Mouse (Mus musculus) CH12.LX (cell line): ENCODE results near the gene Ace3. TPM values are rescaled to one million over a fixed set of nuclear protein-coding genes. Genes with fewer than 3 reads are reported as not detected.

Experiments
- DNase-seq: peaks from one replicate; pipeline ENCODE4 v3.0.0-alpha.2; 2013; ENCODE audit errors: extremely low read depth
- H3K27ac ChIP-seq: 2 replicates; pipeline ENCODE4 v1.5.1; 2012; ENCODE audit warnings: low read depth, mild to moderate bottlenecking, control low read depth, moderate library complexity; ENCODE audit not compliant: insufficient read depth
- H3K27me3 ChIP-seq: replicated peaks from 2 replicates; pipeline ENCODE3; 2012; ENCODE audit warnings: inconsistent platforms
- H3K36me3 ChIP-seq, 2 experiments: replicated peaks in 1 of 2; 2 replicates each; pipeline versions ENCODE3 to v1.6.1; 2012; ENCODE audit warnings: inconsistent platforms in 1 of 2, low read length in 1 of 2, mild to moderate bottlenecking in 1 of 2, mixed read lengths in 1 of 2, moderate library complexity in 1 of 2; ENCODE audit not compliant: control insufficient read depth in 1 of 2, insufficient read depth in 1 of 2
- H3K4me1 ChIP-seq, 2 experiments: 2 replicates each; pipeline ENCODE4 v1.6.1; 2012; ENCODE audit warnings: inconsistent platforms in 1 of 2, moderate library complexity in 1 of 2; ENCODE audit not compliant: insufficient read depth in 2 of 2, control insufficient read depth in 1 of 2
- H3K4me2 ChIP-seq: 2 replicates; pipeline ENCODE4 v1.6.1; 2012; ENCODE audit warnings: low read depth, mild to moderate bottlenecking, control low read depth; ENCODE audit not compliant: poor library complexity, insufficient read depth, severe bottlenecking
- H3K4me3 ChIP-seq, 3 experiments: fragments of 150-350 bp in 1 of 3; sonication (generic) in 1 of 3; replicated peaks in 1 of 3; 2 replicates each; pipeline versions ENCODE3 to v1.5.1; 2011 to 2012; ENCODE audit warnings: low read depth in 2 of 3, low read length in 2 of 3, mild to moderate bottlenecking in 2 of 3, moderate library complexity in 2 of 3, control low read depth in 1 of 3, improper control_type of control experiment in 1 of 3, inconsistent platforms in 1 of 3, mixed read lengths in 1 of 3; ENCODE audit not compliant: poor library complexity in 1 of 3
- H3K79me2 ChIP-seq: replicated peaks from 2 replicates; pipeline ENCODE4 v1.6.1; 2012; ENCODE audit warnings: mild to moderate bottlenecking, moderate library complexity; ENCODE audit not compliant: control insufficient read depth, poor library complexity, insufficient read depth, severe bottlenecking; ENCODE audit errors: extremely low read depth
- H3K9ac ChIP-seq: 2 replicates; pipeline ENCODE4 v1.6.1; 2012; ENCODE audit warnings: low read depth, mild to moderate bottlenecking, control low read depth, moderate library complexity; ENCODE audit not compliant: insufficient read depth
- H3K9me3 ChIP-seq: replicated peaks from 2 replicates; pipeline ENCODE3; 2012; ENCODE audit warnings: low read length, inconsistent platforms, mixed read lengths
- CTCF ChIP-seq, 2 experiments: IDR thresholded peaks in 1 of 2; conservative IDR thresholded peaks in 1 of 2; 2 replicates each; pipeline ENCODE4 v1.5.1; 2011 to 2012; ENCODE audit warnings: low read depth in 2 of 2, low read length in 2 of 2, improper control_type of control experiment in 1 of 2, inconsistent platforms in 1 of 2, mild to moderate bottlenecking in 1 of 2, moderate library complexity in 1 of 2
- ELF1 ChIP-seq: IDR thresholded peaks from 2 replicates; pipeline ENCODE4 v1.6.1; 2014; ENCODE audit warnings: low read depth, mild to moderate bottlenecking, inconsistent platforms, low read length, improper control_type of control experiment
- IRF4 ChIP-seq: IDR thresholded peaks from 2 replicates; pipeline ENCODE4 v1.6.1; 2014; ENCODE audit warnings: low read depth, mild to moderate bottlenecking, inconsistent platforms, low read length, improper control_type of control experiment
- JUN ChIP-seq: IDR thresholded peaks from 2 replicates; pipeline ENCODE4 v1.6.1; 2011; ENCODE audit warnings: low read depth, mild to moderate bottlenecking, low read length, improper control_type of control experiment, moderate library complexity; ENCODE audit not compliant: insufficient read depth
- MAFK ChIP-seq: IDR thresholded peaks from 2 replicates; pipeline ENCODE4 v1.6.1; 2011; ENCODE audit warnings: low read length, improper control_type of control experiment; ENCODE audit not compliant: insufficient replicate concordance
- MAX ChIP-seq: IDR thresholded peaks from 2 replicates; pipeline ENCODE4 v1.6.1; 2011; ENCODE audit warnings: low read length, improper control_type of control experiment
- MAZ ChIP-seq: IDR thresholded peaks from 2 replicates; pipeline ENCODE4 v1.6.1; 2012; ENCODE audit warnings: low read depth, mild to moderate bottlenecking, inconsistent platforms, low read length, improper control_type of control experiment, moderate library complexity
- MXI1 ChIP-seq: IDR thresholded peaks from 2 replicates; pipeline ENCODE4 v1.6.1; 2011; ENCODE audit warnings: mild to moderate bottlenecking, low read depth, low read length, improper control_type of control experiment
- NRF1 ChIP-seq: IDR thresholded peaks from 2 replicates; pipeline ENCODE4 v1.6.1; 2014; ENCODE audit warnings: low read depth, mild to moderate bottlenecking, inconsistent platforms, low read length, improper control_type of control experiment, moderate library complexity
- RAD21 ChIP-seq: IDR thresholded peaks from 2 replicates; pipeline ENCODE4 v1.6.1; 2011; ENCODE audit warnings: low read depth, mild to moderate bottlenecking, low read length, improper control_type of control experiment, moderate library complexity
- SIN3A ChIP-seq: IDR thresholded peaks from 2 replicates; pipeline ENCODE4 v1.6.1; 2012; ENCODE audit warnings: low read length, improper control_type of control experiment, inconsistent platforms
- SMC3 ChIP-seq: IDR thresholded peaks from 2 replicates; pipeline ENCODE4 v1.6.1; 2011; ENCODE audit warnings: low read depth, low read length, improper control_type of control experiment
- TBP ChIP-seq: conservative IDR thresholded peaks from 2 replicates; pipeline ENCODE4 v1.6.1; 2011; ENCODE audit warnings: low read depth, low read length, improper control_type of control experiment
- TCF12 ChIP-seq: IDR thresholded peaks from 2 replicates; pipeline ENCODE4 v1.6.1; 2014; ENCODE audit warnings: low read depth, mild to moderate bottlenecking, inconsistent platforms, low read length, improper control_type of control experiment
- UBTF ChIP-seq: IDR thresholded peaks from 2 replicates; pipeline ENCODE4 v1.6.1; 2012; ENCODE audit warnings: low read depth, mild to moderate bottlenecking, inconsistent platforms, low read length, improper control_type of control experiment, moderate library complexity
- USF1 ChIP-seq: IDR thresholded peaks from 2 replicates; pipeline ENCODE4 v1.6.1; 2014; ENCODE audit warnings: low read depth, mild to moderate bottlenecking, inconsistent platforms, low read length, improper control_type of control experiment
- USF2 ChIP-seq: conservative IDR thresholded peaks from 2 replicates; pipeline ENCODE4 v1.6.1; 2011; ENCODE audit warnings: low read depth, low read length, improper control_type of control experiment
- ZC3H11A ChIP-seq: IDR thresholded peaks from 2 replicates; pipeline ENCODE4 v1.6.1; 2012; ENCODE audit warnings: low read depth, mild to moderate bottlenecking, inconsistent platforms, low read length, improper control_type of control experiment
- ZNF384 ChIP-seq: IDR thresholded peaks from 2 replicates; pipeline ENCODE4 v1.6.1; 2012; ENCODE audit warnings: low read depth, low read length, improper control_type of control experiment, inconsistent platforms
- dilution Hi-C: fragments of 300-500 bp; cut with MboI; formaldehyde crosslinking; loops from 2 replicates; pipeline ENCODE4 v1.14.3; 2020; ENCODE audit warnings: low sequenced_read_pairs; ENCODE audit not compliant: extremely low pct_unique_long_range_greater_than_20kb, extremely low pct_ligation_motif_present
- in situ Hi-C: fragments of 300-500 bp; cut with MboI; formaldehyde crosslinking; loops from 3 replicates; pipeline ENCODE4 v1.14.3; 2019; ENCODE audit warnings: low sequenced_read_pairs, low pct_ligation_motif_present, low pct_unique_long_range_greater_than_20kb, mixed read lengths
- polyA plus RNA-seq: library from polyadenylated mRNA; unstranded; fragments of >175 nt; gene quantifications from 2 replicates; pipeline ENCODE4 v1.2.1, GENCODE M21; 2012; ENCODE audit warnings: low read depth; ENCODE audit not compliant: insufficient read length
- total RNA-seq, 2 experiments: library from RNA; depleted of rRNA; stranded (reverse); fragments of 300-350 nt in 1 of 2; fragments of >200 nt in 1 of 2; gene quantifications; 2 replicates each; pipeline ENCODE4 v1.2.3; 2012 to 2014

Ace3 gene
- total and polyA plus RNA-seq, 3 experiments = not detected

DNA sequence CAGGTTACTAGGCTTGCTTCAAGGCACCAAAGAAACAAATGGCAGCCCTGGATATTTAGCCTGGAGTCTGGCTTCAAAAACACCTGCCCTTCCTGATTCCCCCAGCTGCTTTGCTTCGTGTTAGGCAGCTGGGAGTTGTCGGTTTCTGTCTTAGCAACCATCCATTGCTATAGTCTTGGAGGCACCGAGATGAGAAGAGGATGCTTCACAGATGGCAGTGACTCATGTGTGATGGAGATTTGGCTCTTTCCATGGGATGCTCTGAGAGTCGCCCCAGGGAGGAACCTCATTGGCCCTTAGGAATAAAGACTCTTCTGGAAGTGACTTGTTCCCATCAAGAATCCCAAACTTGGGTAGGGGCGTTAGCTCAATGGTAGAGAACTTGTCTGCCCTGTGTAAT is 22.0 kb downstream of the Ace3 start:
- no peaks in the 10 kb centered on the region for H3K9me3 ChIP-seq
- peaks cover 97% of the 10 kb centered on the region for H3K27me3 ChIP-seq
- no peak overlapping the region for H3K9ac ChIP-seq
- H3K4me3 ChIP-seq = no peak overlapping the region
- H3K79me2 ChIP-seq = no peaks in the 10 kb centered on the region
- H3K27ac ChIP-seq = no peak overlapping the region
- no peak overlapping the region for H3K4me2 ChIP-seq
- dilution Hi-C loops (no loop called here), in situ Hi-C loops (no loop called here)
- no peak for DNase-seq
- no peaks in the 10 kb centered on the region for H3K36me3 ChIP-seq
- no peak for TF ChIP-seq USF1
- no peak for TF ChIP-seq SIN3A
- no peak for TF ChIP-seq TBP
- TF ChIP-seq MXI1 = no peak
- TF ChIP-seq ZC3H11A = no peak
- no peak for TF ChIP-seq UBTF
- no peak for TF ChIP-seq ELF1
- no peak for TF ChIP-seq IRF4
- H3K4me1 ChIP-seq = peaks cover 6% of the 10 kb centered on the region in 2 experiments; a peak in 2 of 4 replicates

DNA sequence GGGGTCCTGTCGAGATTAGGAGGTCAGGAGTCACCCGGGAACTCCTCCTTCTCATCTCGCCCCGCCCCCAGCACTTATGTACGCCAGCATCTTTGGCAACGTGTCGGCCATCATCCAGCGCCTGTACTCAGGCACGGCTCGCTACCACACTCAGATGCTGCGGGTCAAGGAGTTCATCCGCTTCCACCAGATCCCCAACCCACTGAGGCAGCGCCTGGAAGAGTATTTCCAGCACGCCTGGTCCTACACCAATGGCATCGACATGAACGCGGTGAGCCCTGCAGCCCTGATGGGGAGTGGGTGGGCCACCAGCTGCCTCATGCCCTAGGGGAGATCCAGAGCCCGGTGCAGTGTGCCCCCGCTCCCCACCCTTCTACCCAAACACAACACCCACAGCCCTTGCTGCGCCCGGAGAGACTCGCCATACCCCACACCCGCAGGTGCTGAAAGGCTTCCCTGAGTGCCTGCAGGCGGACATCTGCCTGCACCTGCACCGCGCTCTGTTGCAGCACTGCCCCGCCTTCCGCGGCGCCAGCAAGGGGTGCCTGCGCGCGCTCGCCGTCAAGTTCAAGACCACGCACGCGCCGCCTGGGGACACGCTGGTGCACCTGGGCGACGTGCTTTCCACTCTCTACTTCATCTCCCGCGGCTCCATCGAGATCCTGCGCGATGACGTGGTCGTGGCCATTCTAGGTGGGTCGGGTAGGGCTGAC is 25.7 kb downstream of the Ace3 start:
- peaks cover 6% of the 10 kb centered on the region in 2 experiments; a peak in 2 of 4 replicates for H3K4me1 ChIP-seq
- in situ Hi-C loops = no loop called here
- no peak overlapping the region for H3K27ac ChIP-seq
- no peaks in the 10 kb centered on the region for H3K36me3 ChIP-seq
- no peaks in the 10 kb centered on the region for H3K9me3 ChIP-seq
- no peaks in the 10 kb centered on the region for H3K79me2 ChIP-seq
- TF ChIP-seq ZC3H11A (no peak), JUN (no peak), TCF12 (peak; percentile 48; the same call in 1 of the 2 replicates), USF2 (no peak), UBTF (peak; percentile 63; the same call in 1 of the 2 replicates), RAD21 (no peak), MAFK (no peak), MAZ (no peak), MAX (0 out of 2 replicates have a peak, but pooled peaks have one; percentile 18), SMC3 (no peak), ELF1 (no peak), NRF1 (peak; percentile 74), TBP (no peak), CTCF (conservative IDR thresholded peaks at IDR 0.05 in 1 of 2, IDR thresholded peaks at IDR 0.05 in 1 of 2; ENCODE audit: low read depth in 2 of 2, low read length in 2 of 2) (no peak), ZNF384 (no peak)
- DNase-seq = no peak
- peak overlapping the region; percentile 7; the same call in 1 of the 2 replicates for H3K9ac ChIP-seq
- peak overlapping the region in 1 of 3 experiments; percentile 55 for H3K4me3 ChIP-seq
- dilution Hi-C loops = no loop called here
- peak overlapping the region; percentile 96 for H3K4me2 ChIP-seq
- H3K27me3 ChIP-seq = peaks cover 97% of the 10 kb centered on the region
